Mouse (Mus musculus) kidney, adult 2 months (tissue): Measurements from ENCODE around the gene Sgip1.

Experiments used
- CTCF ChIP-seq: fragments of 200-500 bp; conservative IDR thresholded peaks from 2 replicates; pipeline ENCODE4 v1.5.1; 2011; ENCODE audit warnings: low read depth, mild to moderate bottlenecking, control low read depth, low read length, moderate library complexity, mixed read lengths; ENCODE audit not compliant: insufficient read depth, insufficient read length
- POLR2A ChIP-seq: fragments of 200-500 bp; IDR thresholded peaks from one replicate; pipeline ENCODE4 v1.6.1; 2011; ENCODE audit warnings: low read depth, low read length, control low read depth

GRCm38 (mm10) chr4:102801936-102802335 lies 60.8 kb downstream of the Sgip1 start:
- TF ChIP-seq CTCF (no peak), POLR2A (no peak)
